Mouse (Mus musculus) limb, embryonic 14.5 days (tissue): ENCODE data around the gene Hist1h3f. TPM values are rescaled to one million over a fixed set of nuclear protein-coding genes. Genes with fewer than 3 reads are reported as not detected.
A peak's percentile ranks its signal among the peaks of the same experiment; 100 is the strongest.

Source experiments
- ATAC-seq: fragments of 200-750 bp; cut with Nextera tagmentation; 2 replicates; pipeline ENCODE4 v1.8.0; 2017; ENCODE audit warnings: low read depth, moderate number of reproducible peaks, moderate TSS enrichment; ENCODE audit not compliant: low FRiP score
- DNase-seq: peaks from one replicate; pipeline ENCODE4 v3.0.0-alpha.2; 2015; ENCODE audit warnings: low spot score
- H3K27ac ChIP-seq: fragments of 300-500 bp; sonication (generic); replicated peaks from 2 replicates; pipeline ENCODE4 v1.5.1; 2014; ENCODE audit warnings: low read depth, mild to moderate bottlenecking, low read length, moderate library complexity, mixed read lengths
- H3K27me3 ChIP-seq: fragments of 300-500 bp; sonication (generic); 2 replicates; pipeline ENCODE4 v1.6.1; 2014; ENCODE audit warnings: low read length, mixed read lengths; ENCODE audit not compliant: control insufficient read depth, insufficient read depth
- H3K36me3 ChIP-seq: fragments of 300-500 bp; sonication (generic); 2 replicates; pipeline ENCODE4 v1.6.1; 2014; ENCODE audit warnings: mild to moderate bottlenecking, low read length, moderate library complexity, mixed read lengths; ENCODE audit not compliant: control insufficient read depth, insufficient read depth
- H3K4me1 ChIP-seq: fragments of 300-500 bp; sonication (generic); 2 replicates; pipeline ENCODE4 v1.6.1; 2014; ENCODE audit warnings: antibody characterized with exemption, low read length, mixed read lengths; ENCODE audit not compliant: control insufficient read depth, insufficient read depth
- H3K4me2 ChIP-seq: fragments of 300-500 bp; sonication (generic); replicated peaks from 2 replicates; pipeline ENCODE4 v1.6.1; 2014; ENCODE audit warnings: low read depth, mild to moderate bottlenecking, low read length, moderate library complexity; ENCODE audit not compliant: severe bottlenecking
- H3K4me3 ChIP-seq: fragments of 300-500 bp; sonication (generic); replicated peaks from 2 replicates; pipeline ENCODE4 v1.5.1; 2014; ENCODE audit warnings: low read length
- H3K9ac ChIP-seq: fragments of 300-500 bp; sonication (generic); 2 replicates; pipeline ENCODE4 v1.6.1; 2014; ENCODE audit warnings: mild to moderate bottlenecking, low read depth, low read length, moderate library complexity; ENCODE audit not compliant: severe bottlenecking
- H3K9me3 ChIP-seq: fragments of 300-500 bp; sonication (generic); 2 replicates; pipeline ENCODE4 v1.6.1; 2016; ENCODE audit warnings: low read length; ENCODE audit not compliant: control insufficient read depth
- POLR2A ChIP-seq: fragments of 200-500 bp; IDR thresholded peaks from 2 replicates; pipeline ENCODE4 v1.8.0; 2012; ENCODE audit warnings: inconsistent platforms, mild to moderate bottlenecking, moderate library complexity, borderline replicate concordance; ENCODE audit not compliant: insufficient read depth, insufficient read length; ENCODE audit errors: extremely low read depth
- WGBS: fragments of 180-500 bp; shearing (Covaris S2); extraction: QIAGEN DNeasy Blood & Tissue Kit; methylation state at CpG from one replicate; pipeline ENCODE4 v1.1.7; 2014; 5-methylcytosine and 5-hydroxymethylcytosine counted together
- polyA plus RNA-seq, 2 experiments: library from polyadenylated mRNA; depleted of rRNA in 1 of 2; stranded (reverse) in 1 of 2; unstranded in 1 of 2; fragments of >200 nt; fragmentation: Nextera tagmentation in 1 of 2; extraction: Ambion mirVana in 1 of 2; gene quantifications; 2 replicates each; pipeline versions ENCODE4 v1.2.1 to v1.2.3; 2012 to 2014

The Hist1h3f gene
- 4.1 and 7.4 TPM in 2 replicates for polyA plus RNA-seq (2012; rRNA removed)
- polyA plus RNA-seq (2014; fragmentation: Nextera tagmentation; extraction: Ambion mirVana) = 0.65 and 1.00 TPM in 2 replicates

DNA sequence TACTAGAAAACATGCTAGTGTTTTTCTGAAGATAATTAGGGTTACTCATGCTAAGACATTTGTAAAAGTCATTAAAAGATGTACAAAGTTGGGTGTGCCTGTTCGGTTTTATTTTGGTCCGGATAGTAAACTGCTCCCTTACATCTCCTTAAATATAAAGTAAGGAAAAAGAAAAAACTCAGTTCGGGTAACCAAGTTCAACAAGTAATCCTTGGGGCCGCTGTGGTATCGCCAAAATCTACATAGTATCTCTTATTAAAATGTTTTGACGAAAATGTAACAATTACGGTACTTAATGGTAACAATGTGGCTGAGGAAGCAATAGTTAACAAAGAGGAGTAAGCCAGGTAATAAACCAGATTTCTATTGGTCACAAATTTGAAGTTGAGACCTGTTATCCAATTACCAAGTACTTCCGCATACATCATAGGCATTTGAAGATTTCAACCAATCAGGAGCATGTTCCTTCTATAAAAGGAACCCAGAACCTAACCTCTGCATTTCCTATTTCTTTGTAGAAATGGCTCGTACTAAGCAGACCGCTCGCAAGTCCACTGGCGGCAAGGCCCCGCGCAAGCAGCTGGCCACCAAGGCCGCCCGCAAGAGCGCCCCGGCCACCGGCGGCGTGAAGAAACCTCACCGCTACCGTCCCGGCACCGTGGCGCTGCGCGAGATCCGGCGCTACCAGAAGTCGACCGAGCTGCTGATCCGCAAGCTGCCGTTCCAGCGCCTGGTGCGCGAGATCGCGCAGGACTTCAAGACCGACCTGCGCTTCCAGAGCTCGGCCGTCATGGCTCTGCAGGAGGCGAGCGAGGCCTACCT lies at the start of gene Hist1h3f:
Gene Hist1h3f (plus strand): TSS at position 88 of the 822 bp plus-strand sequence.
- no peaks in the 10 kb centered on the region for H3K36me3 ChIP-seq
- ATAC-seq (peak; percentile 92), DNase-seq (peak; percentile 99)
- H3K4me2 ChIP-seq = peak within 1 kb of the TSS; percentile 83
- H3K9me3 ChIP-seq = no peaks in the 10 kb centered on the region
- H3K4me1 ChIP-seq = no peaks in the 10 kb centered on the region
- peak; percentile 94; the same call in 1 of the 2 replicates for TF ChIP-seq POLR2A
- WGBS = under 1% methylated on average over 22 of the region's 45 CpGs
- H3K27ac ChIP-seq = peak within 1 kb of the TSS; percentile 97
- H3K4me3 ChIP-seq = peak within 1 kb of the TSS; percentile 41
- H3K9ac ChIP-seq = peak within 1 kb of the TSS; percentile 61
- H3K27me3 ChIP-seq = no peaks in the 10 kb centered on the region

DNA sequence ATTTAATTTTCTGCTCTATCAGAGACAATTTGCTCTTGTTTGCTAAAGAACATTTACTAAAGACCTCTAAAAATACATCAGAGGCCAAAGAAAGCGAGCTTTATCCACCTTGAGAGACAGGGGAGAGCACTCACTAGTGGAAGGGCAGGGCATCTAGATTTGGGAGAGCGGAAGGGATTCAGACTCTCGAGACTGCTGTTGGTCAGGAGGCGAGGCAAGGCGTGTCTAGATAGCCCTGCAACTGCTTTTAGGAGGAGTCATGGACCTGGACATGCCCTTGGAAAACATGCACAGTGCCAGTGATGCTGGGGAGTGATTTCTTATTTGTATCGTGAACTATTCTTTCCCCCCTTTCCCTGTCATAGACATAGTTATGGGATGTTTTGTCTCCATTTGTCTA lies 48.3 kb upstream of the Hist1h3f start:
- TF ChIP-seq POLR2A = no peak
- H3K9ac ChIP-seq = no peak overlapping the region
- H3K4me2 ChIP-seq = no peak overlapping the region
- DNase-seq = no peak
- no peak overlapping the region for H3K27ac ChIP-seq
- H3K36me3 ChIP-seq = no peaks in the 10 kb centered on the region
- no peaks in the 10 kb centered on the region for H3K9me3 ChIP-seq
- H3K4me1 ChIP-seq = no peaks in the 10 kb centered on the region
- no peak for ATAC-seq
- no peak overlapping the region for H3K4me3 ChIP-seq
- 82% methylated on average over 6 of the region's 6 CpGs for WGBS
- no peaks in the 10 kb centered on the region for H3K27me3 ChIP-seq

DNA sequence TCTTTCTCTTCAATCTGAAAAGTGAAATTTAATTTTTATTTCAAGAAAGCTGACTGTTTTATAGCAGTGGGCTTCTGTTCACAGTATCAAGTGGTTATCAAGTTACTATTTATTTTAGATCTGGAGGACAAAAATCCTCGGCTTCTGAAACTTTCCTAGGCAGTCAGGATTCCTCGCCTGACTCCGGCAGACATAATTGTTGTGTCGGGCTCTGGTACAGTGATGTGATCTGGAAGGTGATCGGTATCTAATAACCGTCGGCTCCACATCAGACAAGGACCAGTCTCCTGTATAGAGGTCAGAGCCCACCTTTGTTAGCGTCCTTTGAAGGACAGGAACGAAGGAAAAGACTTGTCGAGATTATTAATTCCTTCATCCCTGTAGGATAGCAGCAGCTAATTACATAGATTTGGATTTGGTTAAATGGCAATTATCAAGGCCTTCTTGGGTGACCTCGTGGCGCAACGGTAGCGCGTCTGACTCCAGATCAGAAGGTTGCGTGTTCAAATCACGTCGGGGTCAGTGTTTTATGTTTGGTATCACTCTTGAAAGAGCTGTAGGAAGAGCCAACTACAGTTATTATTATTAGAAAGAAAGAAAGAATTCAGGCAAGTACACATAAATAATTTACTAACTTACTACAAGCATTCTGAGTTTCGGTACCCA lies 46.1 kb upstream of the Hist1h3f start:
- no peak for DNase-seq
- Histone ChIP-seq H3K9ac (no peak overlapping the region), H3K36me3 (no peaks in the 10 kb centered on the region), H3K4me2 (peak overlapping the region; percentile 39), H3K27me3 (no peaks in the 10 kb centered on the region), H3K4me3 (peak overlapping the region; percentile 23), H3K9me3 (no peaks in the 10 kb centered on the region), H3K4me1 (no peaks in the 10 kb centered on the region), H3K27ac (no peak overlapping the region)
- WGBS = 4% methylated on average over 19 of the region's 19 CpGs
- no peak for TF ChIP-seq POLR2A
- no peak for ATAC-seq

- Histone ChIP-seq H3K4me1 (no peaks in the 10 kb centered on the region), H3K4me3 (peak overlapping the region; percentile 23), H3K36me3 (no peaks in the 10 kb centered on the region), H3K27me3 (no peaks in the 10 kb centered on the region), H3K27ac (no peak overlapping the region), H3K9me3 (no peaks in the 10 kb centered on the region), H3K9ac (no peak overlapping the region), H3K4me2 (peak overlapping the region; percentile 39)
- WGBS = 2% methylated on average over 10 of the region's 10 CpGs
- no peak for TF ChIP-seq POLR2A
- peak; percentile 29 for DNase-seq
- peak; percentile 48; the same call in 1 of the 2 replicates for ATAC-seq
These were observed 45.2 kb upstream of the Hist1h3f start for GRCm38 (mm10) chr13:23498653-23499052.

GRCm38 (mm10) chr13:23499943-23500342 lies 43.9 kb upstream of the Hist1h3f start:
- WGBS = 20% methylated on average over 7 of the region's 7 CpGs
- no peak for TF ChIP-seq POLR2A
- DNase-seq (no peak), ATAC-seq (no peak)
- no peaks in the 10 kb centered on the region for H3K36me3 ChIP-seq
- no peaks in the 10 kb centered on the region for H3K9me3 ChIP-seq
- H3K4me1 ChIP-seq = no peaks in the 10 kb centered on the region
- H3K4me2 ChIP-seq = no peak overlapping the region
- H3K4me3 ChIP-seq = no peak overlapping the region
- H3K27ac ChIP-seq = no peak overlapping the region
- no peak overlapping the region for H3K9ac ChIP-seq
- H3K27me3 ChIP-seq = no peaks in the 10 kb centered on the region
